Mouse (Mus musculus) erythroblast, embryonic 14.5 days (primary cell): Measurements from ENCODE around the gene Zfp78.

Experiments used
- GATA1 ChIP-seq: IDR thresholded peaks from 2 replicates; pipeline ENCODE4 v1.6.1; 2012; ENCODE audit warnings: low read length, inconsistent platforms, mixed read lengths
- TAL1 ChIP-seq: IDR thresholded peaks from 3 replicates; pipeline ENCODE4 v1.6.1; 2012; ENCODE audit warnings: low read length, inconsistent platforms, mixed read lengths

- TF ChIP-seq GATA1 (no peak), TAL1 (no peak)
Observed at GRCm38 (mm10) chr7:6419894-6420293, 56.8 kb downstream of the Zfp78 start.
